Mouse (Mus musculus) left cerebral cortex, adult 9 months (tissue): ENCODE measurements around the gene Klf8.

Experiments used
- DNase-seq, 2 experiments: peaks; one replicate each; pipeline ENCODE4 v3.0.0; 2022; ENCODE audit warnings: low spot score in 2 of 2

The Klf8 gene

GRCm38 (mm10) chrX:153439573-153439972 lies 202.3 kb downstream of the Klf8 start:
- no peak for DNase-seq

- no peak for DNase-seq
Observed at GRCm38 (mm10) chrX:153440018-153440417, 202.8 kb downstream of the Klf8 start.
